Mouse (Mus musculus): Measurements from ENCODE around the gene Chn1. TPM values are rescaled to one million over a fixed set of nuclear protein-coding genes. Genes with fewer than 3 reads are reported as not detected.
A peak's percentile ranks its signal among the peaks of the same experiment; 100 is the strongest.

The Chn1 gene
- polyA plus RNA-seq, 1 experiment from 2014 or later, result 31.5 TPM

GRCm38 (mm10) chr2:73659726-73660565, 115.2 kb downstream of the Chn1 start:
- no peak overlapping the region for H3K9ac ChIP-seq
- H3K36me3 ChIP-seq, result no peaks in the 10 kb centered on the region
- ATAC-seq (ENCODE audit: insufficient number of reproducible peaks, insufficient read depth, low FRiP score, low TSS enrichment), result peak; percentile 71; the same call in 1 of the 2 replicates
- no peaks in the 10 kb centered on the region for H3K27me3 ChIP-seq
- peak overlapping the region; percentile 33 for H3K4me2 ChIP-seq (replicated peaks)
- H3K9me3 ChIP-seq, result no peaks in the 10 kb centered on the region
- H3K27ac ChIP-seq, result no peak overlapping the region
- peaks cover 20% of the 10 kb centered on the region for H3K4me1 ChIP-seq
- WGBS, result 59% methylated on average over 18 of the region's 18 CpGs
- H3K4me3 ChIP-seq, result no peak overlapping the region

DNA sequence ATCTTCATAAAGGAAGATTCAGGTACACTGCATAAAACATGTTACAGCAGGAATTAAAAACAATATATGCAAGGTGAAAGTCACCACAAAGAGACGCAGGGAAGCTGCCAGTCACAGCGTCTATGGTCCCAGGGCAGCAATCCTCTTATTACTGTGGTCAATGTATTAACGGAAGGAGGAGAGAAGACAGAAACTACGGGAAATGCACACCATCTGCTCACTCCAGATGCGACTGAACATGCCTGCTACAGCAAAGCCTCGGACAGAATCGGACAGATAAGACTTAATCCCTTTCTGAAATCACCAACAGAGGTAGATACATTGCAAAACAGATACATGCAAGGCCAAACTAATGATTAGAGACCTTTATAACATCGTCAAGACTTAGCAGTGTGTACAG, 116.1 kb downstream of the Chn1 start:
- H3K9ac ChIP-seq, result no peak overlapping the region
- H3K27me3 ChIP-seq, result no peaks in the 10 kb centered on the region
- no peak overlapping the region for H3K4me3 ChIP-seq
- WGBS, result 79% methylated on average over 8 of the region's 8 CpGs
- H3K36me3 ChIP-seq, result no peaks in the 10 kb centered on the region
- H3K4me1 ChIP-seq, result peaks cover 20% of the 10 kb centered on the region
- H3K4me2 ChIP-seq (replicated peaks), result no peak overlapping the region
- ATAC-seq (ENCODE audit: insufficient number of reproducible peaks, insufficient read depth, low FRiP score, low TSS enrichment), result no peak
- no peaks in the 10 kb centered on the region for H3K9me3 ChIP-seq
- no peak overlapping the region for H3K27ac ChIP-seq

DNA sequence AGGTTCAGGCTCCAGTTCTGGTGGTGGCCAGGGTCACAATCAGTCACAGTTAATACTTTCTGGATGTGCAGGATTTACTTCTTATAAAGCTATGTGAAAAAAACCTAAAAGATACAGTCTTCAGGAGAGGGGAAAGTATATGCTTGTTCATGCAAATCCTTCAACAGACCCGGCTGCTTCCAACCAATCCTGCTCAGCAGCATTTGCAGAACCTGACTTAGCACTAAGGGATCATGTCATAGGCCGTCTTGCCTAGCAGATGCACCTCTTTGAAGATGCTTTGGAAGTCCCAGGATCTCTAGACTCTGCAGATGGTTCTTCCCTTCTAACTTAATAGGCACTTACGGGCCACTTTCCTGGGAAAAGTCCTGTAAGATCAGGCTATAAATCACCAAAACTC, 117.2 kb downstream of the Chn1 start:
- Histone ChIP-seq H3K27me3 (no peaks in the 10 kb centered on the region), H3K4me2 (replicated peaks) (no peak overlapping the region), H3K36me3 (no peaks in the 10 kb centered on the region), H3K27ac (0 out of 2 replicates have a peak overlapping the region, but pooled peaks have one; percentile 30), H3K4me3 (no peak overlapping the region), H3K9ac (no peak overlapping the region), H3K4me1 (peaks cover 20% of the 10 kb centered on the region), H3K9me3 (no peaks in the 10 kb centered on the region)
- no peak for ATAC-seq (ENCODE audit: insufficient number of reproducible peaks, insufficient read depth, low FRiP score, low TSS enrichment)
- 80% methylated on average over 3 of the region's 3 CpGs for WGBS

DNA sequence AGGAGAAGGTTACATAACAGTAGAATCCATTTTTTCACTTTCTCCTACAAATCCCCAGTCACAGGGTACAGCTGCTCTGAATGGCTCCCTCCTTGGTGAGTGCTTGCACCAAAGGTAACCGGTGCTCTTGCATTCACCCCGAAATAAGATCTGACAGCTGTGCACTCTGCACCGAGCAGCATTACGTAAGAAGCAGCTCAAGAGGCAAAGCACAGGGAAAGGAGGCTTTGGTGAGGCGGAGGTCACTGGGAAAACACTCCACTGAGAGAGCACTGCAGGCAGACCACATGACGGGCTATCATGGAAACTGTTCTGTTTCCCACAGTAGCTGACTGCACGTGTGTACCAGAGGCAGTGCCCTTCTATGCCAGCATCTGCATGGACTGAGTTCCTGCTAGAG, 118.0 kb downstream of the Chn1 start:
- H3K36me3 ChIP-seq, result no peaks in the 10 kb centered on the region
- no peaks in the 10 kb centered on the region for H3K27me3 ChIP-seq
- ATAC-seq (ENCODE audit: insufficient number of reproducible peaks, insufficient read depth, low FRiP score, low TSS enrichment), result peak; percentile 70
- no peak overlapping the region for H3K9ac ChIP-seq
- H3K4me3 ChIP-seq, result no peak overlapping the region
- H3K4me2 ChIP-seq (replicated peaks), result no peak overlapping the region
- peaks cover 20% of the 10 kb centered on the region for H3K4me1 ChIP-seq
- peak overlapping the region; percentile 30; the same call in 1 of the 2 replicates for H3K27ac ChIP-seq
- 28% methylated on average over 7 of the region's 7 CpGs for WGBS
- H3K9me3 ChIP-seq, result no peaks in the 10 kb centered on the region

DNA sequence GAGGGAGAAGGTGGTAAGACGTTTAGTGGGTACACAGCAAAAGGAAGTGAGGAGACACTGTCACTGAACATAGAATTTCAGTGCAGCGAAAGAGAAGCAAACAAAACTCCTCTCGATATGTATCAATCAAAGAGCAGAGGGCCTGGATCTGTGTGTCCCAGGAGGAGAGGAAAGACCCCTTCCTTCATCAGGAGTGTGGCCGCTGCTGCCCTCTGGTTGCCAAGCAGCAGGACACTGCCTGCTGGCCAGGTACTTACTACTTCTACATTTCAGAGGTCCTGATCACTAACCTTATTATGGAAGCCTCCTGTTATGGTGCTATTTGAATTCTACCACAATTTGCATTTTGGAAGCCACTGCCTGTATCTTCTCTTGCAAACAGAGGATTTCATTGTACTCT, 119.5 kb downstream of the Chn1 start:
- no peak for ATAC-seq (ENCODE audit: insufficient number of reproducible peaks, insufficient read depth, low FRiP score, low TSS enrichment)

GRCm38 (mm10) chr2:73654892-73655243, 120.3 kb downstream of the Chn1 start:
- ATAC-seq (ENCODE audit: insufficient number of reproducible peaks, insufficient read depth, low FRiP score, low TSS enrichment), result no peak
- no peak overlapping the region for H3K4me2 ChIP-seq (replicated peaks)
- H3K36me3 ChIP-seq, result no peaks in the 10 kb centered on the region
- no peaks in the 10 kb centered on the region for H3K27me3 ChIP-seq
- peaks cover 10% of the 10 kb centered on the region for H3K4me1 ChIP-seq
- H3K9me3 ChIP-seq, result no peaks in the 10 kb centered on the region; the same call in 1 of the 2 replicates
- H3K4me3 ChIP-seq, result no peak overlapping the region
- no peak overlapping the region for H3K27ac ChIP-seq
- no peak overlapping the region for H3K9ac ChIP-seq
- WGBS, result 68% methylated on average over 1 of the region's 1 CpGs

More for the DNA sequence above, 119.5 kb downstream of the Chn1 start:
- H3K4me3 ChIP-seq, result no peak overlapping the region
- H3K27me3 ChIP-seq, result no peaks in the 10 kb centered on the region
- whole genome bisulfite sequencing, result 74% methylated on average over 4 of the region's 4 CpGs
- no peak overlapping the region for H3K27ac ChIP-seq
- H3K36me3 ChIP-seq, result no peaks in the 10 kb centered on the region
- no peak overlapping the region for H3K9ac ChIP-seq
- H3K9me3 ChIP-seq, result no peaks in the 10 kb centered on the region; the same call in 1 of the 2 replicates
- H3K4me1 ChIP-seq, result peaks cover 18% of the 10 kb centered on the region
- H3K4me2 ChIP-seq (replicated peaks), result no peak overlapping the region

DNA sequence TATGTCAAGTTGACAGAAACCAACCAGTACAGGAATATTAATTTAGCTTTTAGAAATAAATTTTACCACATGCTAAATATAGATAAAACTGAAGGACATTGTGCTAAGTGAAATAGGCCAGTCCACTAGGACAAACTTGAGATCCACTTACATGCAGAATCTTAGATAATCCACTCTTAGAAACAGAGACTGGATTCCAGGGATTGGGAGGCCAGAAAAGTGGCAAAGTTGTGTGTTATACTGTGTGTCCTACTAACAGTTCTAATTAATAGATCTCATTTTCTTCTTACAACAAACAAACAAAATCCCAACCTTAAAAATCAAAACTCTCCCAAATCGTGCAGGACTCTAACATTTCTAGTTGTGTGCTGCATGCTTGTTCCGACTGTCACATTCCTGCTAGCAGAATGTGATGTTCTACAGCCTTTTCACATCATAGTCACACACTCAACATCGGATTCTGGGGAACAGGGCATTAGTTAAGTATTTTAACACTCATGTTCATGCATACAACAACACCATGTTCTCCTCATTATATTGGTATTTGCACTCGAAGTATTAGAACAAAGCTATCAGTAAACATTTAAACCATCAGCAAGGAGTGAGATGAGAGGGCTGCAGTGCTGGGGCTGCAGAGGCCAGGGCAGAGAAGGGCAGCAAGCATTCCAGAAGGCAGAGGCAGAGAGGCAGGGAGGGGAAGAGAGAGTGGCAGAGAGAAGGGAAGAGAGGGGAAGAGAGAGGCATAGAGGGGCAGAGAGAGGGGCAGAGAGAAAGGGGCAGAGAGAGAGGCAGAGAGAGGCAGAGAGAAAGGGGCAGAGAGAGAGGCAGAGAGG, 120.9 kb downstream of the Chn1 start:
- Histone ChIP-seq H3K36me3 (no peaks in the 10 kb centered on the region), H3K4me1 (peaks cover 9% of the 10 kb centered on the region), H3K4me3 (no peak overlapping the region), H3K9me3 (no peaks in the 10 kb centered on the region; the same call in 1 of the 2 replicates), H3K9ac (no peak overlapping the region), H3K4me2 (replicated peaks) (no peak overlapping the region), H3K27me3 (no peaks in the 10 kb centered on the region), H3K27ac (no peak overlapping the region)
- no peak for ATAC-seq (ENCODE audit: insufficient number of reproducible peaks, insufficient read depth, low FRiP score, low TSS enrichment)
- WGBS, result 83% methylated on average over 4 of the region's 4 CpGs

DNA sequence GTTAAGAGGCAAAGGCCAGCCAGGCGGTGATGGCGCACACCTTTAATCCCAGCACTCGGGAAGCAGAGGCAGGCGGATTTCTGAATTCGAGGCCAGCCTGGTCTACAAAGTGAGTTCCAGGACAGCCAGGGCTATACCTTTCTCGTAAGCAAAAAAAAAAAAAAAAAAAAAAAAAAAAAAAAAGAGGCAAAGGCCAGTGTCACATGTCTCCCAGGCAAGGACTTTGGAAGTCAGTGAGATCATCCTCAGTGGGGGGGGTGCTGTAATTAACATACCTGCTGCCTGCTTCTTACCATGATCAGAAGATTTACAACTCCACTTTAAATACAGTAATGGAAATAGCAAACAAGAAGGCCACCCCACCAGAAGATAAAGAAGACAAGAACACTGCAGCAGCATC, 137.5 kb downstream of the Chn1 start:
- Histone ChIP-seq H3K4me1 (no peaks in the 10 kb centered on the region), H3K9ac (no peak overlapping the region), H3K4me3 (no peak overlapping the region), H3K4me2 (replicated peaks) (no peak overlapping the region), H3K36me3 (no peaks in the 10 kb centered on the region), H3K27me3 (no peaks in the 10 kb centered on the region), H3K27ac (no peak overlapping the region), H3K9me3 (no peaks in the 10 kb centered on the region)
- no peak for ATAC-seq (ENCODE audit: insufficient number of reproducible peaks, insufficient read depth, low FRiP score, low TSS enrichment)
- WGBS, result 90% methylated on average over 6 of the region's 6 CpGs

GRCm38 (mm10) chr2:73636387-73636786, 138.8 kb downstream of the Chn1 start:
- 76% methylated on average over 3 of the region's 3 CpGs for WGBS
- ATAC-seq (ENCODE audit: insufficient number of reproducible peaks, insufficient read depth, low FRiP score, low TSS enrichment), result no peak

DNA sequence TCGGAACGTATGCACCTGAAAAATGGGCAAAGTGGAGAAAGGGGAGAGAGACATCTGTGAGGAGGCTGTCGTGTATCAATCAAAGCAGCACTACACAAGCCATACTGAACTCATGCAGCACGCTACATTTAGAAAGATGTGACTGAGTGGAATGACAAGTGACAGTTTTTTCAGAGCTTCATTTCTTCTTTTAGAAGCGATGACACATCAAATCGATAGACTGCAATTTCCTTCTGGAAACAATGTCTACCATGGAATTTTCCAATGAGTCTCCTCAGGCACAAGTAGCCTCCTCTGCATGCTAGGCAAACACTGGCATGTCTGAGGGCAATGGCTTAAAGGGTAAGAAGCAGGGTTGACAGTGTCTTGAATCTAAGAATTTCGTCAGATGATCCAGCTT, 143.3 kb downstream of the Chn1 start:
- Histone ChIP-seq H3K9ac (no peak overlapping the region), H3K4me3 (no peak overlapping the region), H3K27ac (no peak overlapping the region), H3K4me1 (no peaks in the 10 kb centered on the region), H3K4me2 (replicated peaks) (no peak overlapping the region), H3K36me3 (peaks cover 5% of the 10 kb centered on the region), H3K27me3 (no peaks in the 10 kb centered on the region), H3K9me3 (no peaks in the 10 kb centered on the region)
- ATAC-seq (ENCODE audit: insufficient number of reproducible peaks, insufficient read depth, low FRiP score, low TSS enrichment), result no peak
- 89% methylated on average over 7 of the region's 7 CpGs for WGBS

More at GRCm38 (mm10) chr2:73636387-73636786, 138.8 kb downstream of the Chn1 start:
- Histone ChIP-seq H3K9ac (no peak overlapping the region), H3K4me3 (no peak overlapping the region), H3K27ac (no peak overlapping the region), H3K4me1 (no peaks in the 10 kb centered on the region), H3K9me3 (no peaks in the 10 kb centered on the region), H3K4me2 (replicated peaks) (no peak overlapping the region), H3K36me3 (no peaks in the 10 kb centered on the region), H3K27me3 (no peaks in the 10 kb centered on the region)

DNA sequence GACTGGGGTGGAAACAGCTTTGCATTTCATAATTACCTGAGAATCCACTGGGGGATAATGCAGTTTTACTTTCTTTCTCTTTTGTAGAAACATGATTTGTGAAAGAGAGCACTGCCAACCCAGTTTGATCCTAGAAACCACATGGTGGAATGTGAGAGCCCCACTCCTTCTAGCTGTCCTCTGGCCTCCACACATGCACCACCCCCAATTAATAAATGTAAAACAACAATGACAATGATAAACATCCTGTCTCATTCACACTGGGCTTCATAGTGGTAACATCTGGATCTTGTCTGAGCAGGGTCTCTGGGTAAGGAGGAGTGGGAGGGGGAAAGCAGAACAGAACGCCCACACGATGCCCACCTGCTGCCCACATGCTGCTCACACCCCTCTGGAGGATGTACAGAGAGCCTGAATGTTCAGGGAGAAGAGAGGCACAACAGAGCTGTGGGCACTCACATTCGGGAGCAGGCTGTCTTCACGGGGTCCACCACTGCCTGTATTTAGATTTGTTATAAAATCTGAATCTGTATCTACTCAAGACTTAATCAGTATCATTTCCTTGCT, 156.6 kb downstream of the Chn1 start:
- Histone ChIP-seq H3K9ac (no peak overlapping the region), H3K27ac (no peak overlapping the region), H3K27me3 (no peaks in the 10 kb centered on the region), H3K4me2 (replicated peaks) (no peak overlapping the region), H3K9me3 (no peaks in the 10 kb centered on the region), H3K4me3 (no peak overlapping the region), H3K4me1 (peaks cover 12% of the 10 kb centered on the region), H3K36me3 (peaks cover 22% of the 10 kb centered on the region)
- WGBS, result 49% methylated on average over 4 of the region's 4 CpGs
- no peak for ATAC-seq (ENCODE audit: insufficient number of reproducible peaks, insufficient read depth, low FRiP score, low TSS enrichment)

Data from embryonic facial prominence, embryonic 12.5 days (tissue).